Mouse (Mus musculus): ENCODE results near the gene Sf3b4. TPM values are rescaled to one million over a fixed set of nuclear protein-coding genes. Genes with fewer than 3 reads are reported as not detected.

Gene Sf3b4
- polyA plus RNA-seq (2016; fragmentation: Nextera tagmentation; extraction: Ambion mirVana) = 181 and 190 TPM in 2 replicates

GRCm38 (mm10) chr3:96172197-96173178 lies at the start of gene Sf3b4:
Gene Sf3b4 (plus strand): TSS chr3:96172332.
- no peaks in the 10 kb centered on the region for H3K9me3 ChIP-seq
- peak within 1 kb of the TSS; percentile 98 for H3K27ac ChIP-seq
- H3K4me1 ChIP-seq = peaks cover 25% of the 10 kb centered on the region
- H3K4me2 ChIP-seq (replicated peaks) = peak within 1 kb of the TSS; percentile 92
- peak within 1 kb of the TSS; percentile 88 for H3K9ac ChIP-seq
- H3K36me3 ChIP-seq = peaks cover 45% of the 10 kb centered on the region
- WGBS = under 1% methylated on average over 57 of the region's 58 CpGs
- peak within 1 kb of the TSS; percentile 96 for H3K4me3 ChIP-seq
- peak; percentile 90 for ATAC-seq (ENCODE audit: insufficient number of reproducible peaks, insufficient read depth, low FRiP score, low TSS enrichment)
- H3K27me3 ChIP-seq = no peaks in the 10 kb centered on the region

GRCm38 (mm10) chr3:96124235-96124634 lies 47.9 kb upstream of the Sf3b4 start:
- H3K9ac ChIP-seq = no peak overlapping the region
- H3K9me3 ChIP-seq = no peaks in the 10 kb centered on the region
- H3K36me3 ChIP-seq = no peaks in the 10 kb centered on the region
- H3K27me3 ChIP-seq = no peaks in the 10 kb centered on the region
- no peak overlapping the region for H3K27ac ChIP-seq
- no peaks in the 10 kb centered on the region for H3K4me1 ChIP-seq
- H3K4me2 ChIP-seq (replicated peaks) = no peak overlapping the region
- WGBS = 91% methylated on average over 5 of the region's 5 CpGs
- H3K4me3 ChIP-seq = no peak overlapping the region
- no peak for ATAC-seq (ENCODE audit: insufficient number of reproducible peaks, insufficient read depth, low FRiP score, low TSS enrichment)

GRCm38 (mm10) chr3:96128128-96128527 lies 44.0 kb upstream of the Sf3b4 start:
- no peak overlapping the region for H3K4me3 ChIP-seq
- no peaks in the 10 kb centered on the region for H3K9me3 ChIP-seq
- H3K27ac ChIP-seq = no peak overlapping the region
- H3K9ac ChIP-seq = no peak overlapping the region
- 0 out of 2 replicates have a peak, but pooled peaks cover 1% of the 10 kb centered on the region for H3K4me1 ChIP-seq
- H3K27me3 ChIP-seq = no peaks in the 10 kb centered on the region
- H3K4me2 ChIP-seq (replicated peaks) = no peak overlapping the region
- no peak for ATAC-seq (ENCODE audit: insufficient number of reproducible peaks, insufficient read depth, low FRiP score, low TSS enrichment)
- no peaks in the 10 kb centered on the region for H3K36me3 ChIP-seq

GRCm38 (mm10) chr3:96132478-96132877 lies 39.7 kb upstream of the Sf3b4 start:
- Histone ChIP-seq H3K27ac (no peak overlapping the region), H3K27me3 (no peaks in the 10 kb centered on the region), H3K36me3 (0 out of 2 replicates have a peak, but pooled peaks cover 10% of the 10 kb centered on the region), H3K4me1 (peaks cover 7% of the 10 kb centered on the region; the same call in 1 of the 2 replicates), H3K9me3 (no peaks in the 10 kb centered on the region), H3K9ac (no peak overlapping the region), H3K4me2 (replicated peaks) (no peak overlapping the region), H3K4me3 (no peak overlapping the region)
- no peak for ATAC-seq (ENCODE audit: insufficient number of reproducible peaks, insufficient read depth, low FRiP score, low TSS enrichment)
- WGBS = 78% methylated on average over 3 of the region's 3 CpGs

GRCm38 (mm10) chr3:96133327-96133905 lies 38.7 kb upstream of the Sf3b4 start:
- WGBS = 42% methylated on average over 11 of the region's 11 CpGs
- Histone ChIP-seq H3K36me3 (0 out of 2 replicates have a peak, but pooled peaks cover 11% of the 10 kb centered on the region), H3K4me2 (replicated peaks) (no peak overlapping the region), H3K27ac (0 out of 2 replicates have a peak overlapping the region, but pooled peaks have one; percentile 30), H3K9me3 (no peaks in the 10 kb centered on the region), H3K9ac (no peak overlapping the region), H3K4me3 (no peak overlapping the region), H3K27me3 (no peaks in the 10 kb centered on the region), H3K4me1 (peaks cover 7% of the 10 kb centered on the region; the same call in 1 of the 2 replicates)
- ATAC-seq (ENCODE audit: insufficient number of reproducible peaks, insufficient read depth, low FRiP score, low TSS enrichment) = no peak

- no peaks in the 10 kb centered on the region for H3K9me3 ChIP-seq
- H3K4me1 ChIP-seq = peaks cover 7% of the 10 kb centered on the region; the same call in 1 of the 2 replicates
- 0 out of 2 replicates have a peak, but pooled peaks cover 11% of the 10 kb centered on the region for H3K36me3 ChIP-seq
- WGBS = 76% methylated on average over 3 of the region's 3 CpGs
- no peak overlapping the region for H3K9ac ChIP-seq
- H3K27me3 ChIP-seq = no peaks in the 10 kb centered on the region
- ATAC-seq (ENCODE audit: insufficient number of reproducible peaks, insufficient read depth, low FRiP score, low TSS enrichment) = no peak
- no peak overlapping the region for H3K4me3 ChIP-seq
- H3K4me2 ChIP-seq (replicated peaks) = no peak overlapping the region
- H3K27ac ChIP-seq = no peak overlapping the region
Observed at GRCm38 (mm10) chr3:96135011-96135410, 37.1 kb upstream of the Sf3b4 start.

GRCm38 (mm10) chr3:96147950-96148349 lies 24.2 kb upstream of the Sf3b4 start:
- no peaks in the 10 kb centered on the region for H3K9me3 ChIP-seq
- H3K27me3 ChIP-seq = no peaks in the 10 kb centered on the region
- no peak overlapping the region for H3K9ac ChIP-seq
- no peak overlapping the region for H3K4me2 ChIP-seq (replicated peaks)
- H3K4me3 ChIP-seq = no peak overlapping the region
- H3K36me3 ChIP-seq = peaks cover 39% of the 10 kb centered on the region
- no peak overlapping the region for H3K27ac ChIP-seq
- H3K4me1 ChIP-seq = no peaks in the 10 kb centered on the region
- ATAC-seq (ENCODE audit: insufficient number of reproducible peaks, insufficient read depth, low FRiP score, low TSS enrichment) = no peak
- 20% methylated on average over 5 of the region's 5 CpGs for WGBS

GRCm38 (mm10) chr3:96151836-96152235 lies 20.3 kb upstream of the Sf3b4 start:
- Histone ChIP-seq H3K4me3 (no peak overlapping the region), H3K27me3 (no peaks in the 10 kb centered on the region), H3K36me3 (peaks cover 57% of the 10 kb centered on the region), H3K9ac (no peak overlapping the region), H3K27ac (no peak overlapping the region), H3K4me1 (no peaks in the 10 kb centered on the region), H3K4me2 (replicated peaks) (no peak overlapping the region), H3K9me3 (no peaks in the 10 kb centered on the region)
- 88% methylated on average over 7 of the region's 7 CpGs for WGBS
- no peak for ATAC-seq (ENCODE audit: insufficient number of reproducible peaks, insufficient read depth, low FRiP score, low TSS enrichment)

GRCm38 (mm10) chr3:96152611-96153010 lies 19.5 kb upstream of the Sf3b4 start:
- Histone ChIP-seq H3K27ac (no peak overlapping the region), H3K4me1 (no peaks in the 10 kb centered on the region), H3K9ac (no peak overlapping the region), H3K36me3 (peaks cover 57% of the 10 kb centered on the region), H3K27me3 (no peaks in the 10 kb centered on the region), H3K9me3 (no peaks in the 10 kb centered on the region), H3K4me2 (replicated peaks) (no peak overlapping the region), H3K4me3 (no peak overlapping the region)
- ATAC-seq (ENCODE audit: insufficient number of reproducible peaks, insufficient read depth, low FRiP score, low TSS enrichment) = no peak
- WGBS = 95% methylated on average over 5 of the region's 5 CpGs

GRCm38 (mm10) chr3:96155501-96155900 lies 16.6 kb upstream of the Sf3b4 start:
- Histone ChIP-seq H3K27me3 (no peaks in the 10 kb centered on the region), H3K4me3 (no peak overlapping the region), H3K36me3 (peaks cover 56% of the 10 kb centered on the region), H3K4me1 (peaks cover 8% of the 10 kb centered on the region), H3K4me2 (replicated peaks) (no peak overlapping the region), H3K9me3 (no peaks in the 10 kb centered on the region), H3K27ac (no peak overlapping the region), H3K9ac (no peak overlapping the region)
- 80% methylated on average over 8 of the region's 8 CpGs for WGBS
- no peak for ATAC-seq (ENCODE audit: insufficient number of reproducible peaks, insufficient read depth, low FRiP score, low TSS enrichment)

GRCm38 (mm10) chr3:96159820-96160219 lies 12.3 kb upstream of the Sf3b4 start:
- no peak overlapping the region for H3K9ac ChIP-seq
- no peak overlapping the region for H3K4me3 ChIP-seq
- H3K4me1 ChIP-seq = peaks cover 19% of the 10 kb centered on the region
- no peaks in the 10 kb centered on the region for H3K9me3 ChIP-seq
- no peaks in the 10 kb centered on the region for H3K27me3 ChIP-seq
- H3K36me3 ChIP-seq = peaks cover 14% of the 10 kb centered on the region
- no peak overlapping the region for H3K4me2 ChIP-seq (replicated peaks)
- no peak for ATAC-seq (ENCODE audit: insufficient number of reproducible peaks, insufficient read depth, low FRiP score, low TSS enrichment)
- H3K27ac ChIP-seq = peak overlapping the region; percentile 86; the same call in 1 of the 2 replicates
- WGBS = 83% methylated on average over 4 of the region's 4 CpGs
